Mouse (Mus musculus) gastrocnemius, postnatal 10 days (tissue): ENCODE results near the gene Aoc3. TPM values are rescaled to one million over a fixed set of nuclear protein-coding genes. Genes with fewer than 3 reads are reported as not detected.
A peak's percentile ranks its signal among the peaks of the same experiment; 100 is the strongest.
"Not testable (repeated sequence)": the region's sequence is repeated elsewhere in the genome, so short reads cannot be mapped to it uniquely, and the experiment has no call there.

ENCODE experiments used
- DNase-seq: peaks from one replicate; pipeline ENCODE4 v3.0.0; 2021; ENCODE audit warnings: mixed read lengths
- total RNA-seq, 2 experiments: library from RNA; stranded (reverse); gene quantifications; 2 replicates each; pipeline ENCODE4 v1.2.3; 2021

Gene Aoc3
- total RNA-seq, 2 experiments from 2014 or later = 25.2 to 31.0 TPM

DNA sequence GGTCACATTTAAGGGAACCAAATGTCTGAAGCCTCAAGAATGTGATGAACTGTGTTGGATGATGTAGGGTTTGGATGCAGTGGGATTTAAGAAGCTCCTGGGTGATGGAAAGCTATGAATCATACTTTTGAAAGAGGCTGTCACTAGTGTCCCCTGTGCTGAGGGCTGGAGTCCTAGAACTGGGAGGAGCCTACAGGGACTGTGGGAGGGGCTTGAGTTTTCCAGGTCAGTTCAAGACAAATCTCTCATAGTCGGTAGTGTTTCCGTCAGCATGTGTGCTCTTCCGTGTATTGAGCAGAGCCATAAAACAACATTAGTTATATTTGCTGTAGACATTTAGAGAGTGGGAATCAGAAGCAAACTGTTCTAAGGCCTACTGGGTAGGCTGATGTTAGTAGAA, 3.1 kb upstream of the Aoc3 start:
- no peak for DNase-seq

DNA sequence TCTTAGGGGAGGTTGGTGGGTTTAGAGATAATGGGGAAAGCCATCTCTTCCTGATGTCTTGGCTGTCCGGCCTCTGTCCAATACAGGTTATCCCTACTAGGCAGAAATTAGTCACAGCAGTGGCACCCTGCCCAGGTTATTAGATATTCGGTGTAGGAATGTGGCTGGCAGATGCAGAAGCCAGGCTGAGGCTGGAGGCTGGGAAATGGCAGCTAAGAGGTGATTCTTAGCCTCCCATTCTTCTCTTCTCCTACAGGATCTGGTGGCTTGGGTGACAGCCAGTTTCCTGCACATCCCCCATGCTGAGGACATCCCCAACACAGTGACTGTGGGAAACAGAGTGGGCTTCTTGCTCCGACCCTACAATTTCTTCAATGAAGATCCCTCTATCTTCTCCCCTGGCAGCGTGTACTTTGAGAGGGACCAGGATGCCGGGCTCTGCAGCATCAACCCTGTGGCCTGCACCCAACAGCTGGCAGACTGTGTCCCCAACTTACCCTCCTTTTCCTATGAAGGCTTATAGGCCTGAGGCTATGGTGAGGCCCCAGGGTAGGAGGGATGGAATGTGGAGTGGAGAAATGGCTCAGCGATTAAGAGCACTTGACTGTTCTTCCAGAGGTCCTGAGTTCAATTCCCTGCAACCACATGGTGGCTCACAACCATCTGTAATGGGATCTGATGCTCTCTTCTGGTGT, 1.3 kb upstream of the Aoc3 start:
- DNase-seq = peak; percentile 70

DNA sequence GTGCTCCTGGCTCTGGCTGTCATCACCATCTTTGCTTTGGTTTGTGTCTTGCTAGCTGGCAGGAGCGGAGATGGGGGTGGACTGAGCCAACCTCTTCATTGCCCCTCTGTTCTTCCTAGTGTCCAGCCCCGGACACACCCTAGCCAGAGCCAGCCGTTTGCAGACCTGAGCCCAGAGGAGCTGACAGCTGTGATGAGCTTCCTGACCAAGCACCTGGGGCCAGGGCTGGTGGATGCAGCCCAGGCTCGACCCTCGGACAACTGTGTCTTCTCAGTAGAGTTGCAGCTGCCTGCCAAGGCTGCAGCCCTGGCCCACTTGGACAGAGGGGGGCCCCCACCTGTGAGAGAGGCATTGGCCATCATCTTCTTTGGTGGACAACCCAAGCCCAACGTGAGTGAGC, 556 bp downstream of the Aoc3 start:
- not testable (repeated sequence) for DNase-seq

DNA sequence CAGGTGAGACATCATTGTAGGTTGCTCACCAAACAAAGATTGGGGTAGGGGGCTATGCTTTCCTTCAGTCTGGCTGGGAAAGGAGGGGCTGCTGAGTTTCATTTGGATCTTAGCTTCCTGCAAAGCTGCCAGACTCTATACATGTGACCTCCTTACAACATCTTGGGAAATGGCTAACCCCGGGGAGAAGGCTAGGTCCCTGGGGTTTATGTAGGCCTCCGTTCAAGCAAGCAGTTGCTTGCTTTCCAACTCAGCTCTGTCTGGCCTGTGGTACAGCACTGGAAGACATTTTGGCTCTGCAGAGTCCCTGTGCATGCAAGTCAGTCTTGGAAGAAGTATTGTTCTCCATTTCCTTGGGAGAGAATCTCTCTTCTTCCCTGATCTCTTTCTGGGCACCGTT, 2.1 kb downstream of the Aoc3 start:
- no peak for DNase-seq

DNA sequence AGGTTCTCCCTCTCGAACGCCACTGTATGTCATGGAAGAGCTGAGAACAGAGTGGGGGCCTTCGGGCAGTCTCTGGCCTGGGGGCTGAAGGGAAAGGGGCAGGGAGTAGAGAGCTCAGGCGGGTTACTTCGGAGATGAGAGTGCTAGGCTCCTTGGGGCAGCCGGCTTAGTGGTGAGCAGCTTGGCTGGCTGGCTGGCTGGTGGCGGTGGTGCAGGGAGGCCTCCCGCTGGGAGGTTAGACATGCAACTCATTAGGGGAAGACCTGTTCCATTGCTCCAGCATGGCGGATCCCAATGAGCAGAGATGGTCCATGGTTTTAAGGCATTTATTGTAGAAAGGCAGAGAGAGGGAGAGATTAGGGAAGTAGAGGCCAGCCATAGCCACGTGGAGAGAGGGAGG, 3.6 kb downstream of the Aoc3 start:
- DNase-seq = no peak

DNA sequence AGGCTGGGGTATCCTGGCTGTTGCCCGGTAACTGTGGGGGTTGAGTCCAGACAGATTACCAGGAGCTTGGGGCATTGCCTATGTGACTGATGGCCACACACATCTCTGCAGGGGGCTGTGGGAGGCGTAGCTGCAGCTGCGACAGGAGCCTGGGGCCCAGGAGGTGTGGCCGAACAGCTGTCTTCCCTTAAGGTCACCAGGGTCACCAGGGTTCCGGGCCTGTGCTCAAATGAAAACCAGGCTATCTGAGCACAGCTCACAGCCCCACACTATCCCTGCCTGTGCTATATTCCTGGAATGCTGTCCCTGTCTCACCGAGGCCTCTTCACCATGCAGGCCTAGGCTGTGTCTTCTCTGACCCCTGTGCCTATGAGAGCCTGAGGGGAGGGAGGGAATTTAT, 4.1 kb downstream of the Aoc3 start:
- DNase-seq = no peak

DNA sequence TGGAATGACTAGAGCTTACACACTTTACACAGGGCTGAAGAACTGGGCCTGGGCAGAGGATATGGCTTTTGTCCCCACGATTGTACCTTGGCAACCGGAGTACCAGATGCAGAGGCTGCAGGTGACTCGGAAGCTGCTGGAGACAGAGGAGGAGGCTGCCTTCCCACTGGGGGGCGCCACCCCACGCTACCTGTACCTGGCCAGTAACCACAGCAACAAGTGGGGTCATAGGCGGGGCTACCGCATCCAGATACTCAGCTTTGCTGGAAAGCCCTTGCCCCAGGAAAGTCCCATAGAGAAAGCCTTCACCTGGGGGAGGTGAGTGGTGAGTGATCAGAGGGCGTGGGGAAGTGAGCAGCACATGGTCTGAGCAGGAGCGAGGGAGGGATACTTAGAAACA, 5.3 kb downstream of the Aoc3 start:
- no peak for DNase-seq

DNA sequence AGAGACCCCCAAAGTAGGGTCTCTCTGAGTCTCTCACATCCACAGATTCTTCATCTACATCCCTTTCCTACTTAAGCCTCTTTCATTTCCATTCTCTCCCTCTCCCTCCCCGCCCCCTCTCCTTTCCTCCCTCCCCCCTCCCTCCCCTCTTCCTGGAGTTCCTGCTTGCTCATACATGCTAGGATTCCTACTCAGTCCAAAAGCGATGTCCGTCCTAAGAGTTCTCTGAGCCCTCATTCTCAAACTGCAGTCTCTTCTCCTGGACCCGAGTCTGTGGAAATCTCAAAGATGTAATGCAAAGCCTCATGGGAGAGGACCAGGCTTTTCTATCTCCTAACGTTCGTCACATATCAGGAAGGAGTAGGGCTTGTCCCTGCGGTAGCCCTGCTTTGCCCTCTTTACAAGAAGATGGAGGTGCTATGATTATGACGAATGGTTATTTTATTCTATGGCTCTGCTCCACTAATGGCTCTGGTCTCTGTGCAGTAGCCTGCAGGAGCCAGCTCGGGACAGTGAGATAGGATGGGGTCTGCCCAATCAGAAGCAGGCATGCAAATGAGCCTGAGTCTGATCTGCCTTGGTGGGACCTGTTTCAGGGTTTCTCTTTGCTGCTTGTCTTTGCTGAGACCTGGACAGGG, 7.8 kb downstream of the Aoc3 start:
- no peak for DNase-seq

DNA sequence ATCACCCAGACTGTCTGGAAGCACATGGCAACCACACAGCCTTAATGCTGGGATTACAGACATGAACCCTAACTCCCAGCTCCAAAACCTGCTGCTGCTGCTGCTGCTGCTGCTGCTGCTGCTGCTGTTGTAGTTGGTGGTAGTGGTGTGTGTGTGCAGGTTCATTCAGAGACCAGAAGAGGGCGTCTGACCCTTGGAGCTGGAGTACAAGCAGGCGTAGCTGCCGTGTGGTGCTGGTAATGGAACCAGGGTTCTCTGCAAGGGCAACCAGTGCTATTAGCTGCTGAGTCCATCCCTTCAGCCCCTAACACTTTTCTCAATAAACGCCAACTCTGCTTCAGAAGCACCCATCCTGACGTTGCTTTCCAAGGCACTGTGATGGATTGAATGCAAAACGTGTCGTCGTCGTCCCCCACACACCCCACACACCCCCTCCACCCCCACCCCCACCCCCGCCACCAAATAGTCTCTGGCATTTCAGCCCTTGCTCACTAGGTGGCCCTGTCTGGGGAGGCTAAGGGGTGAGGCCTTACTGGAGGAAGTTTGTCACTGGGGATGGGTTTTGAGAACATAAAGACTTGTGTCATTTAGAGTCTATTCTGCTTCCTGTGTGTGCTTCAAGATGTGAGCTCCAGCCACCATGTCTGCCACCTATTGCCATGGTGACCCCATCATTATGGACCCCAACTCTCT, 16.8 kb downstream of the Aoc3 start:
- no peak for DNase-seq

DNA sequence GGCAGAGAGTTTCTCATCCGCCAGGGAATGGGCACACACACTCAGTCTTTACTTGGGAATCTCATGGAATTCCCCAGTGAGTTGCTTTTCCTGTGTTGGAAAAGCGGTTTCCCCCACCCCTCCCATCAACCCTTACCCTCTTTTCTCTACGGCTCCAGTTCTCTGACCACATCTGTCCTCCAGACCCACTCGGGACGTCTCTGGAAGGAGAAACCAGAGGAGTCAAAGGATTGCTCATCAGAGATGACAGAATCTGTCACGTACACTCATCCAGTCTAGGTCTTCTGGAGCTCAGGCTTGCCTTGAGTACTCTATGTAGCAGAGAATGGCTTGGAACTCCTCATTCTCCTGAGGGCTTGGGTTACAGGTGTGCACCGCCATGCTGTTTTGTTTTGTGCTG, 18.4 kb downstream of the Aoc3 start:
- DNase-seq = no peak

DNA sequence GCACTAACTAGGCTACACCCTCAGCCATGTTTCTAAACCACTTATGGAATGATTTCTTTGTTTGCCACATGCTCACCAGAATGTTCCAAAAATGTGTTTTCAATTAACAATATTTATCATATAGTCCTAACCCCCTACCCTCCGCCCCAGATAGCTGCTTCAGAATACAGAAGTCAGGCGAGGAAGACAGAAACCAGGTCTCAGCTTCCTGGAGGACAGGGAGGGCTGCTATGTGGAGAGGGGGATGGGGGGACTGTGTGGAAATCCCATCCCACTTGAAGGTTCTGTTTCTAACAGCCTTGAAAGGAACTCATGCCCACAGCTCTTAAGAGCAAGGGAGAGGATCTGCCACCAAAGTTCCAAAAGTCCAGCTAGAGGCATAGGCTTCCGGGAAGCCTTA, 18.8 kb downstream of the Aoc3 start:
- DNase-seq = no peak

DNA sequence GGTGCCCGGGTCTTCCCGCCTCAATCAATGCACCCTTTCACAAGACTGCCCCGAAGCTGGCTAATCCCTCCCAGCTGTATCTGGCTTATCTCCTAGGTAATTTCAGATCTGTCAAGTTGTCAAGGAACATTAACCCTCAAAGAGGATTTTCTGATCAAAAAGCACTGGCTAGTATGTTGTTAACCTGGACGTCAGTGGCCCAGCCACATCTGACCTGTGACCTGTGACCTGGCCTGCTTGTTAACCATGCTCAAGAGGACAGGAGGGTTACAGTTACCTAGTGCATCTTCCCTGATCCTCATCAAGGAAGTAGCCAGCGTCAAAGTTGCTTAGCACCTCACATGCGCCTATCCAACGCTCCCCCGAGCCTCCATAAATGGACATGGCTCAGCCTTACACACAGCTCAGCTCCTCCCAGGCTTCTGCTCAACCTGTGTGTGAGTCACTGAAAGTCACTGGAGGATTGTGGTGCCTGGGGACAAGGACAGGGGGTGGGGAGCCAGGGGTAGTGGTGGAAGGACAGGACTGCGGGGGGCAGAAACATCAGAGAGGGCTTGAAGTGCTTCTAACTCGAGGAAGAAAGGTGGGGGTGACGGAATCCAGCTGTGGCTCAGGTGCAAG, 20.8 kb downstream of the Aoc3 start:
- DNase-seq = no peak

DNA sequence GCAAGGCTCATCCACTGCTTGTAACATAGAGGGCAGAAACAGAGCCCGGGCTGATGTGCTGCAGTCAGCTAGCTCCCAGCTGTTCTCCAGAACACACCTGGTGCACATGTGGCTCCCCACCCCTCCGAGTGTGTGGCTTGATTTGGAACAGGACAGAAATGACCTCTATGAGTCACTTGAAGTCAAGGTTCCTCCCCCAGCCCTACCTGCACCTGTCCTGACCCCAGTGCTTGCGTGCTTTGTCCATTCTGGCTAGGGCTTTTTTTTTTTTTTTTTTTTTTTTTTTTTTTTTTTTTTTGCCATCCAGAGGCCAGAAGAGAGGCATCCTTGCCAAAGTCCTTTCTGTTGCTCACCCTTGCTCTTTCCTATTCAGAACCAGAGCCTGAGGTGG, 21.3 kb downstream of the Aoc3 start:
- DNase-seq = no peak

DNA sequence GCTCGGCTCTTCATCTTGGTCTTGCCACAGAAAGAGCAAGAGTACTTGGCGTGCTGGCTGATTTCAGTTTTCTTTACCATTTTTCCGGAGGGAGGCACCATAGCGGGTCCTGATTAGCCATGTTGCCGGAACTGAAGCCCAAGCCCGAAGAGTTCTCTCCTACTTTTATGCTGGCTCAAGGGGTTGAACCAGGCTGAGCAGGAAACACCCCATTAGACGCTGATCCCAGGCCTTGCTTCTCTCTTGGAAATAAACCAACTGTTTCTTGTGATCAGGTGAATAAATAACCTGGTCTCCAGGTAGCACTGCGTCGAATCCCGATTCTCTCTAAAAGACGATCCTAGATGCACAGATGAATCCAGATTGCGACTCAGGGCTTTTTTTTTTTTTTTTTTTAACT, 23.0 kb downstream of the Aoc3 start:
- DNase-seq = no peak

DNA sequence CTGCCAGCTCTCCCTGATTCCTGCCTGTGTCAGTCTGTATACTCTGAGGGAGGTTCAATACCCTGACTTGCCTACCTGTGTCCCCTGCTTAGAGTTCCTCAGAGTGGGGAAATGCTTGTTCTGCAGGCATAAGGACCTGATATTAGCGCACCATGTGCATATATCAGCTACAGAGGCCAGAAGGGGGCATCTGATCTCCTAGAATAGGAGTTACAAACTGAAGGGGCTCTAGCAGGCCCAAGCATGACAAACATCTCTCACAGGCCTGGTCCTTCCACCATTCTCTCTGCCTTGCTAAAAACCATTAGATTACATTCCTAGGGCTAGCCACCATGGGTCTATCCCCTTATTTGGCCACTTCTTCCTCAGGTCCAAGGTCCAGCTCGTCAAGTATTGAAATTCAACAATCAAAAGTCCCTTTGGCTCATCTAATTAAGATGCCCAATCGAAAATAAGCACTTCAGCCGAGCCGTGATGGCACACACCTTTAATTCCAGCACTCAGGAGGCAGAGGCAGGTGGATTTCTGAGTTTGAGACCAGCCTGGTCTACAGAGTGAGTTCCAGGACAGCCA, 24.1 kb downstream of the Aoc3 start:
- no peak for DNase-seq

DNA sequence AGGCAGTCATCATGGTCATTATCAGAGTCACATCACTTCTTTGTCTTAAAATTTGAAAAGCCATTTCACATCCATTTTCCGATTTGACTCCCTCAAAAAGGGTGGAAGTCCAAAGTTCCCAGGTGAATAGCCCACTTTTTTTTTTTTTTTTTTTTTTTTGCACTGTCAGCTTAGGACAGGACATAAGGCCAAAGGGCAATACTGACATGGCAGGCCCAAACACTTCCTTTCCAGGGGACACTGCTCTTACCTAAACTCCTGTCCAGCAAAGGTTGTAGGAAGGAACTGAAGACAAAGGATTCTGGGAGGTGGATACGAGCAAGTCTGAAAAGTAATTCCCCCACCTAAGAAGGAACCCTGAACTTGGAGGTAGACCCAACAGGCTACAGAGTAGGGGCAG, 25.5 kb downstream of the Aoc3 start:
- no peak for DNase-seq

DNA sequence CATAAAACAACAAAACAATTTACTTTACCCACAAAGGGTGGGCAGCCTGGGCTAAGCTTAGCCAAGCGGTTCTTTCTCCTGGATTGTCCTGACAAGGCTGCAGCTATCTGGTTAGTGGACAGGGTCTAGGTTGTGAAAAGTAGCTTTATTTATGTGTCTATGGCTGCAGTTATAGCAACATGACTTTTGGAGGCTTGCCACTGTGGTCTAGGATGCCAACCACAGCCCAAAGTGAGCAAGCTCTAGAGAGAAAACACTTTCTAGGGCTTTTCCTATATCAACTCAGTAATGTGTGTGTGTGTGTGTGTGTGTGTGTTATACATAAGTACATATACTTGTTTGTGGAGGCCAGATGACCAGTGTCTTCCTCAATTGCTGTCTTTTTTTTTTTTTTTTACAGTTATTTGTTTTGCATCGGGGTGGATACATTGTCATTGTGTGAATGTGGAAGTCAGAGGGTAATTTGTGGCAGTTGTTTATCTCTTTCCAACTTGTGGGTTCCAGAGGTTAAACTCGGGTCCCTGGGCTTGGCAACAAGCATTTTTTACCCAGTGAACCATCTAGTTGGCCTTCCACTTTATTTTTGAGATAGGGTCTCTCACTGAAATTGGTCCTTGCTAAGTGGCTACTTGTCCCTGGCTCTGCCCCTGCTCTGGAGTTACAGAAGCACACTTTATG, 27.2 kb downstream of the Aoc3 start:
- no peak for DNase-seq

DNA sequence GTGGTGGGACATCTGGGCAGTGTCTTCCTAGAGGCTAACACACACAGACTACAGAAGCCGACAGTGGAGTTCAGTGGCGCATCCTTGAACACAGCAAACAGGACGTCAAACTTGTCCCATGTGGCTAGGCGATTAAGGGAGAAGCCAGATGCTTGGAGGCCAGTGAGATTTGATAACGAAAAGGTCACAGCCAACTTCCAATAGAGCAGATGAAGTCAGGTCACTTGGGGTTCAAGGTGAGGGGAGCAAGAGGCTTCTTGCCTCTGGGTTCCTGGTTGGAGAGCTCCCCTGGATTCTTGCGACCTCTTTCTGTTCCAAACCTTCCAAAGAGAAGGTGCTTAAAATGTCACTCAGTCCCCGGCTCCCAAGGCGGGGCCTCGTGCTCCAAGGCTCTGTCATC, 29.4 kb downstream of the Aoc3 start:
- DNase-seq = no peak

DNA sequence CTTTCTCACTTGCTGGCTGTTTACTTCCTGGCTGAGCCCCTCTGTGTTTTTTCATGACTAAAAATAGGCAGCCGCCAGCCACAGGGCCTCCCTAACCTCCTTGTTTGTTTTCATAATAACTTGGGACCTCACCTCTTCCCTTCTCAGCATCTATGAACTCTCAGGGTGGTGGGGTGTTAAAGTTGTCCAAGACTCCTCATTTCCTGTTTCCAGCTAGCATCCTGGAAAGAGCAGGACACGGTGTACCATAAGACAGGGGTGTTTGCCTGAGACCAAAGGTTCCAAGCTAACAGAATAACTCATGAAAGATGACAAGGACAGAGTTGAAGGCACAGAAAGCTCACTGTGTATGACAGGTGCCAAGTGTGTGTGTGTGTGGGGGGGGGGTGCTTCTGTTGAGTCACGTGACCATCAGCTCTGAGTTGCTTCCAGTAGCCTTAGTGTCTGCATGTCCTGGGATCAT, 30.3 kb downstream of the Aoc3 start:
- no peak for DNase-seq

DNA sequence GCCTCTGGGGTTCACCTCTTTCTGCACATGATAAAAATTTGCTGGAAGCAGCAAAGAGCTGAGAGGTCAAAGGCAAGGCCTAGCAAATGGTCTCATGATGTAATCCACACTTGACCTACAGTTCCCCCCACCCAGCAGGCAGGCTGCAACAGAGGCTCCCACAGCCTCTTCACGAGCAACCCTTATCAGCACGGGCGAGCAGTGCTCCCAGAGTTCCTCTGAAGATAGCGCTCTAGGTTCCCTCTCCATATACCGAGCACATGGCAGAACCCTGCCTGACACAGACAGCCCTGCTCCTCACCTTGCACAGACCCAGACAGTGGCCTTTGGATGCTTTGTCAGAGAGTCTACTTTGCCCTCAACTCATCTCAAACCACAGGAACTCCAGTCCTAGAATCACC, 34.1 kb downstream of the Aoc3 start:
- DNase-seq = no peak

DNA sequence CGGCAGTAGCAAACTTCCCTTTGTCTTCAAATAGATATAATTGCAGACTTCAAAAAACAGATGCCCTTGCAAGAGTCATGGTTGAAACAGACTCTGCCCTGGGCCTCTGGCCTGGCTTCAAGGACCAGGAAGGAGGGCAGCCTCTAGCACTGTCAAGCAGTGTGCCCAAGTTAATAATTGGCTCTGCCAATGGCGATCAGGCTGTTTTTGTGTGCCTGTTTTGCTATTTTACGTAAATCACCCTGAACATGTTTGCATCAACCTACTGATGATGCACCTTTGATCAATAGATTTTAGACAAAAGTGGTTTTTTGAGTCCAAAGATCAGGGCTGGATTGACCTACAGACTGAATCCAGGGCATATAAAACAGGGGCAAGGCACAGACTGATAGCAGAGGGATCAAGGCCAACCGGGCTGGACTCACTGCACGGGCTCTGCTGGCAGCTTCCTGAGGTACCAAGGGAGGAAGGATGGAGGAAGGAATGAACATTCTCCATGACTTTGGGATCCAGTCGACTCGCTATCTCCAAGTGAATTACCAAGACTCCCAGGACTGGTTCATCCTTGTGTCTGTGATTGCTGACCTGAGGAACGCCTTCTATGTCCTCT, 37.0 kb downstream of the Aoc3 start, which contains the start of gene G6pc:
TSS of gene G6pc (plus strand) at position 236 of the 610 bp plus-strand sequence.
- no peak for DNase-seq

DNA sequence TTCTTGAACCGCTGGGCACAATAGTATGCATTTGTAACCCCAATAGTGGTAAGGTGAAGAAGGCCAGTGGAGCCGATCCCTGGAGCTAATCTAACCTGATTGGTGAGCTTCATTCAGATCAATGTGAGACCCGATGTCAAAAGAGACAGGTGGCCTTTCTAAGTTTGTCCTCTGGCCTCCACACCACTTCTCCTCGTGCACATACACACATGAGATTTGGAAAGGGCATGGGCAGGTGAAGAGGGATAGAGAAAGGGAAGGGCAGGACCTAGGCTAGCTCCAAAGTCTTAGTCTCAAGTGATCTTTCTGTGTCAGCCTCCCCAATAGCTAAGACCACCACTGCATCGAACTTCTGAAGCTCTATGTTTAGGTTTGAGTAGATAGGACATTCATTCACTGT, 39.7 kb downstream of the Aoc3 start:
- no peak for DNase-seq
